Mouse (Mus musculus): Measurements from ENCODE around the gene Plekha4. TPM values are rescaled to one million over a fixed set of nuclear protein-coding genes. Genes with fewer than 3 reads are reported as not detected.
A peak's percentile ranks its signal among the peaks of the same experiment; 100 is the strongest.
"Not testable (repeated sequence)": the region's sequence is repeated elsewhere in the genome, so short reads cannot be mapped to it uniquely, and the experiment has no call there.

The Plekha4 gene
- polyA plus RNA-seq, 1 experiment from 2014 or later: 2.7 TPM

GRCm38 (mm10) chr7:45526474-45527120 lies 467 bp downstream of the Plekha4 start:
- H3K4me2 ChIP-seq (ENCODE audit: low read depth, low read length): peak overlapping the region; percentile 95
- peak overlapping the region; percentile 95 for H3K9ac ChIP-seq (ENCODE audit: low read length)
- H3K27ac ChIP-seq (ENCODE audit: low read length): peak overlapping the region; percentile 94
- no peaks in the 10 kb centered on the region for H3K9me3 ChIP-seq (replicated peaks; ENCODE audit: control insufficient read depth, low read length)
- no peaks in the 10 kb centered on the region for H3K27me3 ChIP-seq (ENCODE audit: control insufficient read depth, insufficient read depth, low read length)
- no peak for ATAC-seq (ENCODE audit: insufficient read depth, low FRiP score)
- H3K4me3 ChIP-seq (replicated peaks; ENCODE audit: low read length): peak overlapping the region; percentile 85
- H3K4me1 ChIP-seq (ENCODE audit: control insufficient read depth, insufficient read depth, low read length): peaks cover 42% of the 10 kb centered on the region
- 0 out of 2 replicates have a peak, but pooled peaks cover 11% of the 10 kb centered on the region for H3K36me3 ChIP-seq (ENCODE audit: control insufficient read depth, insufficient read depth, low read length)
- 24% methylated on average over 7 of the region's 7 CpGs for WGBS

- H3K9ac ChIP-seq (ENCODE audit: low read length); H3K9me3 ChIP-seq (replicated peaks; ENCODE audit: control insufficient read depth, low read length); ATAC-seq (ENCODE audit: insufficient read depth, low FRiP score); H3K4me3 ChIP-seq (replicated peaks; ENCODE audit: low read length); H3K4me2 ChIP-seq (ENCODE audit: low read depth, low read length); H3K27me3 ChIP-seq (ENCODE audit: control insufficient read depth, insufficient read depth, low read length): not testable (repeated sequence)
- Histone ChIP-seq H3K4me1 (ENCODE audit: control insufficient read depth, insufficient read depth, low read length) (peaks cover 42% of the 10 kb centered on the region), H3K27ac (ENCODE audit: low read length) (0 out of 2 replicates have a peak overlapping the region, but pooled peaks have one; percentile 94), H3K36me3 (ENCODE audit: control insufficient read depth, insufficient read depth, low read length) (0 out of 2 replicates have a peak, but pooled peaks cover 11% of the 10 kb centered on the region)
- WGBS: 88% methylated on average over 6 of the region's 6 CpGs
Observed at GRCm38 (mm10) chr7:45527169-45527568, 1.0 kb downstream of the Plekha4 start.

GRCm38 (mm10) chr7:45529461-45529860 lies 3.3 kb downstream of the Plekha4 start:
- H3K27ac ChIP-seq (ENCODE audit: low read length): peak overlapping the region; percentile 36; the same call in 1 of the 2 replicates
- no peaks in the 10 kb centered on the region for H3K9me3 ChIP-seq (replicated peaks; ENCODE audit: control insufficient read depth, low read length)
- peak overlapping the region; percentile 31; the same call in 1 of the 2 replicates for H3K9ac ChIP-seq (ENCODE audit: low read length)
- no peaks in the 10 kb centered on the region for H3K27me3 ChIP-seq (ENCODE audit: control insufficient read depth, insufficient read depth, low read length)
- WGBS: 11% methylated on average over 6 of the region's 6 CpGs
- H3K4me2 ChIP-seq (ENCODE audit: low read depth, low read length): no peak overlapping the region
- H3K36me3 ChIP-seq (ENCODE audit: control insufficient read depth, insufficient read depth, low read length): no peaks in the 10 kb centered on the region
- H3K4me1 ChIP-seq (ENCODE audit: control insufficient read depth, insufficient read depth, low read length): peaks cover 24% of the 10 kb centered on the region
- no peak overlapping the region for H3K4me3 ChIP-seq (replicated peaks; ENCODE audit: low read length)
- ATAC-seq (ENCODE audit: insufficient read depth, low FRiP score): no peak

- Histone ChIP-seq H3K9ac (ENCODE audit: low read length) (no peak overlapping the region; the same call in 1 of the 2 replicates), H3K27me3 (ENCODE audit: control insufficient read depth, insufficient read depth, low read length) (no peaks in the 10 kb centered on the region), H3K27ac (ENCODE audit: low read length) (peak overlapping the region; percentile 43), H3K4me1 (ENCODE audit: control insufficient read depth, insufficient read depth, low read length) (peaks cover 13% of the 10 kb centered on the region), H3K4me2 (ENCODE audit: low read depth, low read length) (peak overlapping the region; percentile 31), H3K4me3 (replicated peaks; ENCODE audit: low read length) (no peak overlapping the region), H3K36me3 (ENCODE audit: control insufficient read depth, insufficient read depth, low read length) (no peaks in the 10 kb centered on the region), H3K9me3 (replicated peaks; ENCODE audit: control insufficient read depth, low read length) (no peaks in the 10 kb centered on the region)
- no peak for ATAC-seq (ENCODE audit: insufficient read depth, low FRiP score)
- 36% methylated on average over 2 of the region's 2 CpGs for WGBS
Observed at GRCm38 (mm10) chr7:45530643-45531042, 4.5 kb downstream of the Plekha4 start.

- Histone ChIP-seq H3K27ac (ENCODE audit: low read length) (no peak overlapping the region), H3K4me2 (ENCODE audit: low read depth, low read length) (no peak overlapping the region), H3K27me3 (ENCODE audit: control insufficient read depth, insufficient read depth, low read length) (no peaks in the 10 kb centered on the region), H3K36me3 (ENCODE audit: control insufficient read depth, insufficient read depth, low read length) (no peaks in the 10 kb centered on the region), H3K9me3 (replicated peaks; ENCODE audit: control insufficient read depth, low read length) (no peaks in the 10 kb centered on the region), H3K4me3 (replicated peaks; ENCODE audit: low read length) (no peak overlapping the region), H3K9ac (ENCODE audit: low read length) (no peak overlapping the region), H3K4me1 (ENCODE audit: control insufficient read depth, insufficient read depth, low read length) (peaks cover 5% of the 10 kb centered on the region; the same call in 1 of the 2 replicates)
- WGBS: 62% methylated on average over 1 of the region's 1 CpGs
- ATAC-seq (ENCODE audit: insufficient read depth, low FRiP score): no peak
Observed at GRCm38 (mm10) chr7:45535676-45536075, 9.5 kb downstream of the Plekha4 start.

- H3K27ac ChIP-seq (ENCODE audit: low read length): no peak overlapping the region
- no peak for ATAC-seq (ENCODE audit: insufficient read depth, low FRiP score)
Observed at GRCm38 (mm10) chr7:45537602-45538001, 11.5 kb downstream of the Plekha4 start.

GRCm38 (mm10) chr7:45538163-45539041 lies 12.3 kb downstream of the Plekha4 start:
- Histone ChIP-seq H3K4me3 (replicated peaks; ENCODE audit: low read length) (peak overlapping the region; percentile 59), H3K36me3 (ENCODE audit: control insufficient read depth, insufficient read depth, low read length) (no peaks in the 10 kb centered on the region), H3K4me2 (ENCODE audit: low read depth, low read length) (peak overlapping the region; percentile 87), H3K4me1 (ENCODE audit: control insufficient read depth, insufficient read depth, low read length) (0 out of 2 replicates have a peak, but pooled peaks cover 5% of the 10 kb centered on the region), H3K9ac (ENCODE audit: low read length) (peak overlapping the region; percentile 77), H3K27me3 (ENCODE audit: control insufficient read depth, insufficient read depth, low read length) (no peaks in the 10 kb centered on the region), H3K27ac (ENCODE audit: low read length) (no peak overlapping the region; the same call in 1 of the 2 replicates), H3K9me3 (replicated peaks; ENCODE audit: control insufficient read depth, low read length) (no peaks in the 10 kb centered on the region)
- 2% methylated on average over 29 of the region's 29 CpGs for WGBS
- ATAC-seq (ENCODE audit: insufficient read depth, low FRiP score): peak; percentile 77

More at GRCm38 (mm10) chr7:45537602-45538001, 11.5 kb downstream of the Plekha4 start:
- no peaks in the 10 kb centered on the region for H3K9me3 ChIP-seq (replicated peaks; ENCODE audit: control insufficient read depth, low read length)
- H3K4me1 ChIP-seq (ENCODE audit: control insufficient read depth, insufficient read depth, low read length): 0 out of 2 replicates have a peak, but pooled peaks cover 5% of the 10 kb centered on the region
- WGBS: 86% methylated on average over 10 of the region's 10 CpGs
- H3K4me3 ChIP-seq (replicated peaks; ENCODE audit: low read length): peak overlapping the region; percentile 59
- H3K9ac ChIP-seq (ENCODE audit: low read length): peak overlapping the region; percentile 77
- no peaks in the 10 kb centered on the region for H3K27me3 ChIP-seq (ENCODE audit: control insufficient read depth, insufficient read depth, low read length)
- no peaks in the 10 kb centered on the region for H3K36me3 ChIP-seq (ENCODE audit: control insufficient read depth, insufficient read depth, low read length)
- peak overlapping the region; percentile 87 for H3K4me2 ChIP-seq (ENCODE audit: low read depth, low read length)

- no peak overlapping the region for H3K27ac ChIP-seq (ENCODE audit: low read length)
- no peak for ATAC-seq (ENCODE audit: insufficient read depth, low FRiP score)
- no peaks in the 10 kb centered on the region for H3K9me3 ChIP-seq (replicated peaks; ENCODE audit: control insufficient read depth, low read length)
- 0 out of 2 replicates have a peak, but pooled peaks cover 5% of the 10 kb centered on the region for H3K4me1 ChIP-seq (ENCODE audit: control insufficient read depth, insufficient read depth, low read length)
- no peak overlapping the region for H3K4me2 ChIP-seq (ENCODE audit: low read depth, low read length)
- H3K27me3 ChIP-seq (ENCODE audit: control insufficient read depth, insufficient read depth, low read length): no peaks in the 10 kb centered on the region
- H3K36me3 ChIP-seq (ENCODE audit: control insufficient read depth, insufficient read depth, low read length): no peaks in the 10 kb centered on the region
- H3K4me3 ChIP-seq (replicated peaks; ENCODE audit: low read length): no peak overlapping the region
- no peak overlapping the region for H3K9ac ChIP-seq (ENCODE audit: low read length)
- 76% methylated on average over 3 of the region's 3 CpGs for WGBS
Observed at GRCm38 (mm10) chr7:45539095-45539494, 13.0 kb downstream of the Plekha4 start.

- WGBS: 53% methylated on average over 2 of the region's 2 CpGs
- Histone ChIP-seq H3K4me2 (ENCODE audit: low read depth, low read length) (no peak overlapping the region), H3K27ac (ENCODE audit: low read length) (no peak overlapping the region), H3K36me3 (ENCODE audit: control insufficient read depth, insufficient read depth, low read length) (no peaks in the 10 kb centered on the region), H3K4me1 (ENCODE audit: control insufficient read depth, insufficient read depth, low read length) (0 out of 2 replicates have a peak, but pooled peaks cover 5% of the 10 kb centered on the region), H3K27me3 (ENCODE audit: control insufficient read depth, insufficient read depth, low read length) (no peaks in the 10 kb centered on the region), H3K4me3 (replicated peaks; ENCODE audit: low read length) (no peak overlapping the region), H3K9me3 (replicated peaks; ENCODE audit: control insufficient read depth, low read length) (no peaks in the 10 kb centered on the region), H3K9ac (ENCODE audit: low read length) (no peak overlapping the region)
- ATAC-seq (ENCODE audit: insufficient read depth, low FRiP score): no peak
Observed at GRCm38 (mm10) chr7:45540213-45540612, 14.1 kb downstream of the Plekha4 start.
